Comparison of ENCODE assay signal across 23 mouse cellular contexts in genomic region chr2:172006726-172007125, GRCm38 (mm10). TPM values are rescaled to one million over a fixed set of nuclear protein-coding genes. Genes with fewer than 3 reads are reported as not detected.
"Had no signal": no experiment of that assay in that cellular context is flagged by ENCODE, and none has a peak within 500 bp of the region (broad histone marks: within the 10 kb centered on the region; RNA-seq: fewer than 3 reads in every experiment).

No protein-coding gene starts in this region.

- H3K27me3 ChIP-seq: heart, embryonic 12.5 days; hindbrain, embryonic 13.5 days; hindbrain, embryonic 15.5 days; kidney, embryonic 15.5 days; limb, embryonic 13.5 days; limb, embryonic 15.5 days; liver, embryonic 12.5 days had no signal

- H3K9me3 ChIP-seq: heart, embryonic 10.5 days; heart, embryonic 12.5 days; hindbrain, embryonic 13.5 days; hindbrain, embryonic 15.5 days; kidney, embryonic 15.5 days; limb, embryonic 13.5 days; limb, embryonic 15.5 days had no signal

- H3K4me3 ChIP-seq: gastrocnemius, adult 2 months; heart, embryonic 10.5 days; heart, embryonic 12.5 days; hindbrain, embryonic 13.5 days; hindbrain, embryonic 15.5 days; kidney, embryonic 15.5 days; limb, embryonic 13.5 days; limb, embryonic 15.5 days; liver, embryonic 12.5 days had no signal

- DNase-seq: gastrocnemius, adult 2 months; gastrocnemius, postnatal 10 days; gastrocnemius, postnatal 25 days; heart, adult 18-20 months; heart, postnatal 10 days; heart, postnatal 36 days; kidney, adult 11 months; kidney, adult 9 months; layer of hippocampus, adult 9-11 months; layer of hippocampus, postnatal 36 days had no signal

- H3K4me1 ChIP-seq: heart, embryonic 12.5 days; liver, embryonic 12.5 days had no signal

- H3K36me3 ChIP-seq: heart, embryonic 10.5 days; heart, embryonic 12.5 days; hindbrain, embryonic 13.5 days; hindbrain, embryonic 15.5 days; kidney, embryonic 15.5 days; limb, embryonic 13.5 days; limb, embryonic 15.5 days; liver, embryonic 12.5 days had no signal

RNA-seq across cellular contexts. Expression of gene Cbln4, which starts 36.5 kb away (rescaled TPM):
- total RNA-seq: gastrocnemius, adult 2 months; gastrocnemius, postnatal 10 days; gastrocnemius, postnatal 25 days; gastrocnemius, postnatal 4 days; granulocyte monocyte progenitor cell, adult 5-6 weeks; heart, adult 18-20 months; heart, adult 8-10 months; heart, postnatal 10 days; heart, postnatal 36 days; hematopoietic stem cell, adult 5-6 weeks; liver, adult 2 months had no signal
